Mouse (Mus musculus): ENCODE measurements around the gene Duxbl3. TPM values are rescaled to one million over a fixed set of nuclear protein-coding genes. Genes with fewer than 3 reads are reported as not detected.
"Not testable (repeated sequence)": the region's sequence is repeated elsewhere in the genome, so short reads cannot be mapped to it uniquely, and the experiment has no call there.

Duxbl3 gene
- total RNA-seq (2015; ENCODE audit: low replicate concordance) (not detected in 2 replicates), total RNA-seq (2017; ENCODE audit: low replicate concordance) (not detected in 2 replicates)

GRCm38 (mm10) chr14:26257756-26258617 lies at the start of gene Duxbl3:
Gene Duxbl3 (plus strand): TSS chr14:26257962.
- ATAC-seq (replicated peaks; ENCODE audit: low FRiP score, poor library complexity, severe bottlenecking): 0 out of 2 replicates have a peak, but pooled peaks have one; percentile 30

- not testable (repeated sequence) for ATAC-seq (replicated peaks; ENCODE audit: low FRiP score, poor library complexity, severe bottlenecking)
Observed at GRCm38 (mm10) chr14:26216233-26217000, 41.3 kb upstream of the Duxbl3 start.

- ATAC-seq (replicated peaks; ENCODE audit: low FRiP score, poor library complexity, severe bottlenecking): not testable (repeated sequence)
Observed at GRCm38 (mm10) chr14:26237183-26237582, 20.6 kb upstream of the Duxbl3 start.

GRCm38 (mm10) chr14:26258729-26259128 lies 967 bp downstream of the Duxbl3 start:
- not testable (repeated sequence) for ATAC-seq (replicated peaks; ENCODE audit: low FRiP score, poor library complexity, severe bottlenecking)

- not testable (repeated sequence) for ATAC-seq (replicated peaks; ENCODE audit: low FRiP score, poor library complexity, severe bottlenecking)
Observed at GRCm38 (mm10) chr14:26286737-26287136, 29.0 kb downstream of the Duxbl3 start.

- no peak for ATAC-seq (replicated peaks; ENCODE audit: low FRiP score, poor library complexity, severe bottlenecking)
Observed at GRCm38 (mm10) chr14:26293859-26294258, 36.1 kb downstream of the Duxbl3 start.

- ATAC-seq (replicated peaks; ENCODE audit: low FRiP score, poor library complexity, severe bottlenecking): no peak
Observed at GRCm38 (mm10) chr14:26297055-26297454, 39.3 kb downstream of the Duxbl3 start.

- ATAC-seq (replicated peaks; ENCODE audit: low FRiP score, poor library complexity, severe bottlenecking): no peak
Observed at GRCm38 (mm10) chr14:26297484-26297883, 39.7 kb downstream of the Duxbl3 start.

- ATAC-seq (replicated peaks; ENCODE audit: low FRiP score, poor library complexity, severe bottlenecking): no peak
Observed at GRCm38 (mm10) chr14:26303111-26303510, 45.3 kb downstream of the Duxbl3 start.

- ATAC-seq (replicated peaks; ENCODE audit: low FRiP score, poor library complexity, severe bottlenecking): no peak
Observed at GRCm38 (mm10) chr14:26306032-26306431, 48.3 kb downstream of the Duxbl3 start.

- ATAC-seq (replicated peaks; ENCODE audit: low FRiP score, poor library complexity, severe bottlenecking): no peak
Observed at GRCm38 (mm10) chr14:26308813-26309212, 51.1 kb downstream of the Duxbl3 start.

- no peak for ATAC-seq (replicated peaks; ENCODE audit: low FRiP score, poor library complexity, severe bottlenecking)
Observed at GRCm38 (mm10) chr14:26309511-26309910, 51.7 kb downstream of the Duxbl3 start.

- no peak for ATAC-seq (replicated peaks; ENCODE audit: low FRiP score, poor library complexity, severe bottlenecking)
Observed at GRCm38 (mm10) chr14:26316246-26316730, 58.5 kb downstream of the Duxbl3 start.

Other genes starting within 250 kb of the Duxbl3 start
- 1.7 TPM in 1 of 2 replicates, not detected in the other for gene Gm9780, start 215.3 kb upstream of the Duxbl3 start, total RNA-seq (2015; ENCODE audit: low replicate concordance)
- 0.64 TPM in 1 of 2 replicates, not detected in the other for gene Gm9780, start 215.3 kb upstream of the Duxbl3 start, total RNA-seq (2017; ENCODE audit: low replicate concordance)
- 12.6 TPM in 1 of 2 replicates, not detected in the other for gene Tmem254c, start 190.6 kb upstream of the Duxbl3 start, total RNA-seq (2015; ENCODE audit: low replicate concordance)
- gene Tmem254c, start 190.6 kb upstream of the Duxbl3 start, total RNA-seq (2017; ENCODE audit: low replicate concordance): 4.4 TPM in 1 of 2 replicates, not detected in the other
- not detected in 2 replicates for gene Cphx2, start 176.4 kb upstream of the Duxbl3 start, total RNA-seq (2015; ENCODE audit: low replicate concordance)
- not detected in 2 replicates for gene Cphx2, start 176.4 kb upstream of the Duxbl3 start, total RNA-seq (2017; ENCODE audit: low replicate concordance)
- gene Cphx3, start 175.7 kb upstream of the Duxbl3 start, total RNA-seq (2015; ENCODE audit: low replicate concordance): not detected in 2 replicates
- gene Cphx3, start 175.7 kb upstream of the Duxbl3 start, total RNA-seq (2017; ENCODE audit: low replicate concordance): not detected in 2 replicates
- gene Duxbl2, start 139.6 kb upstream of the Duxbl3 start, total RNA-seq (2015; ENCODE audit: low replicate concordance): not detected in 2 replicates
- gene Duxbl2, start 139.6 kb upstream of the Duxbl3 start, total RNA-seq (2017; ENCODE audit: low replicate concordance): not detected in 2 replicates
- not detected in 2 replicates for gene Plac9b, start 75.5 kb upstream of the Duxbl3 start, total RNA-seq (2015; ENCODE audit: low replicate concordance)
- gene Plac9b, start 75.5 kb upstream of the Duxbl3 start, total RNA-seq (2017; ENCODE audit: low replicate concordance): not detected in 2 replicates
- not detected in 2 replicates for gene Tmem254b, start 50.9 kb upstream of the Duxbl3 start, total RNA-seq (2015; ENCODE audit: low replicate concordance)
- 4.4 TPM in 1 of 2 replicates, not detected in the other for gene Tmem254b, start 50.9 kb upstream of the Duxbl3 start, total RNA-seq (2017; ENCODE audit: low replicate concordance)

All from erythroid progenitor cell, adult 5-6 weeks (primary cell).